Mouse (Mus musculus) kidney, embryonic 16.5 days (tissue): ENCODE measurements around the gene Clec2g. TPM values are rescaled to one million over a fixed set of nuclear protein-coding genes. Genes with fewer than 3 reads are reported as not detected.
"Not testable (repeated sequence)": the region's sequence is repeated elsewhere in the genome, so short reads cannot be mapped to it uniquely, and the experiment has no call there.

ENCODE experiments used
- ATAC-seq: fragments of 200-750 bp; cut with Nextera tagmentation; 2 replicates; pipeline ENCODE4 v1.8.0; 2017; ENCODE audit warnings: moderate TSS enrichment; ENCODE audit not compliant: low FRiP score, low TSS enrichment
- H3K27ac ChIP-seq: fragments of 300-500 bp; sonication (generic); 2 replicates; pipeline ENCODE4 v1.5.1; 2014; ENCODE audit warnings: low read length
- H3K27me3 ChIP-seq: fragments of 300-500 bp; sonication (generic); 2 replicates; pipeline ENCODE4 v1.6.1; 2014; ENCODE audit warnings: low read length, control low read depth, mixed read lengths; ENCODE audit not compliant: insufficient read depth
- H3K36me3 ChIP-seq: fragments of 300-500 bp; sonication (generic); 2 replicates; pipeline ENCODE4 v1.6.1; 2014; ENCODE audit warnings: low read length, control low read depth, mixed read lengths; ENCODE audit not compliant: insufficient read depth
- H3K4me1 ChIP-seq: fragments of 300-500 bp; sonication (generic); 2 replicates; pipeline ENCODE4 v1.6.1; 2014; ENCODE audit warnings: low read length, control low read depth, mixed read lengths; ENCODE audit not compliant: insufficient read depth
- H3K4me2 ChIP-seq: fragments of 300-500 bp; sonication (generic); replicated peaks from 2 replicates; pipeline ENCODE4 v1.6.1; 2014; ENCODE audit warnings: low read depth, low read length
- H3K4me3 ChIP-seq: fragments of 300-500 bp; sonication (generic); 2 replicates; pipeline ENCODE4 v1.5.1; 2014; ENCODE audit warnings: mild to moderate bottlenecking, low read length
- H3K9ac ChIP-seq: fragments of 300-500 bp; sonication (generic); replicated peaks from 2 replicates; pipeline ENCODE4 v1.6.1; 2014; ENCODE audit warnings: low read length
- H3K9me3 ChIP-seq: fragments of 300-500 bp; sonication (generic); 2 replicates; pipeline ENCODE4 v1.6.1; 2016; ENCODE audit warnings: low read length, control low read depth
- WGBS: fragments of 180-500 bp; shearing (Covaris S2); extraction: QIAGEN DNeasy Blood & Tissue Kit; methylation state at CpG from one replicate; pipeline ENCODE4 v1.1.7; 2014; 5-methylcytosine and 5-hydroxymethylcytosine counted together
- polyA plus RNA-seq: library from polyadenylated mRNA; unstranded; fragments of >200 nt; fragmentation: Nextera tagmentation; extraction: Ambion mirVana; gene quantifications from 2 replicates; pipeline ENCODE4 v1.2.1, GENCODE M21; 2015

Clec2g gene
- polyA plus RNA-seq, 1 experiment from 2014 or later: not detected

DNA sequence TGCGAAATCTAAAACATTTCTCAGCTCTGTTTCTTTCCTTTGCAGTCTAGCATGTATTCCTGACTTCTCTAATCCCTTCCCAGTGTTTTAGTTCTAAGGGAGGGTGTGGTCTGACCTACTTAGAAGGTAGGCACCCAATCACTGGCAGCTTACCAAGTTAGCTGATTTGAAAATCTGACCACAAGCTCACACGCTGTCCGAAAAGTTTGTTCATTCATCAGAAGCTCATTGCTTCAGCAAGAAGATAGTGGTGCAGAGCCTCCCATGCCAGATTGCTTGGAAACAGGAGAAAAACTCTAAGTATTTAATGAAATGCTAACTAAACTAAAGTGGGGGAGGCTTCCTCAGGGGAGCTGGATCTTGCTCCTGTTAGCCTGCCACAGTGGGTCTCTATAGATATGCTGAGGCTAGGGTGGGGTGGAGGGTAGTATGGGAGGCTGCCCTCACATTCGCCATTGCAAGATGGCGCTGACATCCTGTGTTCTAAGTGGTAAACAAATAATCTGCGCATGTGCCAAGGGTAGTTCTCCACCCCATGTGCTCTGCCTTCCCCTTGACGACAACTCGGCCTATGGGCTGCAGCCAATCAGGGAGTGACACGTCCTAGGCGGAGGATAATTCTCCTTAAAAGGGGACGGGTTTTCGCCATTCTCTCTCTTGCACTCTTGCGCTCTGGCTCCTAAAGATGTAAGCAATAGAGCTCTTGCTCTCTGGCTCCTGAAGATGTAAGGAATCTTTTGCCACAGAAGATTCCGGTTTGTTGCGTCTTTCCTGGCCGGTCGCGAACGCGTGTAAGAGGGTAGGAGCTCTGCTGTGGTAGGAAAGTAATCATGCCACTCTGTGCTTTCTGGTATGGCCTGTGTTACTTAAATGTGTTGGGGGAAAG is 36.6 kb downstream of the Clec2g start:
- H3K9me3 ChIP-seq, H3K9ac ChIP-seq, H3K27ac ChIP-seq, H3K36me3 ChIP-seq, H3K4me3 ChIP-seq, ATAC-seq, H3K4me2 ChIP-seq, H3K4me1 ChIP-seq, H3K27me3 ChIP-seq: not testable (repeated sequence)
- WGBS: 95% methylated on average over 20 of the region's 20 CpGs

DNA sequence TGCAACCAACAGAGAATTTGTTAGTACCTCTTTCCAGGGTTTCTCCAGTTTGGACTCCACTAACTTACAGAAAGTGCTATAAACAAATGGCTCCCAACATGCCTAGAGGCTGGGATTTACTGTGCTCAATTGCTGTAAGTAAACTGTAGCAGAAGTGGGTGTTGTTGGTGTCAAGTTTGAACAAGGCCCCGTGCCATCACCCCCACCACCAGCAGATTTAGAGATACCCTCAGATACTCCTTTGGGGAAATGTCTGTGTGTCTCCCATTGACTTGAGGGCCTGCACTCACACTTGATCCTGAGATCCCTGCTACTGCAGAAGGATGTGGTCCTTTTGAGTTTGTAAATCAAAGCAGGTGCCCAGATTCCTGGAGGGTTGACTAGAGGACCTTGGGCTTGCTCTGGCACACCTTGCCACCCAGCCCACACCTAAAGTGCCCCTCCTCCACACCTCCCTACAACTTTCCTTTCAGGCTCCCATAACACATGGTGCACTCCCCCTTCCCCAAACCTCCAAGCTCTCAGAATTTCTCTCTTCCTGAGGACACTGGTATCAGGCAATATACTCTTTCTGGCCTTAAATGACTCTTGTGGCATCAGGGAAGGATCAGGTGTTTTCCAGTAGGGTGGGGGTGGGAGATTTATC is 37.3 kb downstream of the Clec2g start:
- H3K27ac ChIP-seq: no peak overlapping the region
- WGBS: 75% methylated on average over 1 of the region's 1 CpGs
- no peaks in the 10 kb centered on the region for H3K36me3 ChIP-seq
- no peak for ATAC-seq
- H3K9ac ChIP-seq: no peak overlapping the region
- H3K4me1 ChIP-seq: no peaks in the 10 kb centered on the region
- H3K27me3 ChIP-seq: no peaks in the 10 kb centered on the region
- no peak overlapping the region for H3K4me3 ChIP-seq
- no peaks in the 10 kb centered on the region for H3K9me3 ChIP-seq
- no peak overlapping the region for H3K4me2 ChIP-seq

DNA sequence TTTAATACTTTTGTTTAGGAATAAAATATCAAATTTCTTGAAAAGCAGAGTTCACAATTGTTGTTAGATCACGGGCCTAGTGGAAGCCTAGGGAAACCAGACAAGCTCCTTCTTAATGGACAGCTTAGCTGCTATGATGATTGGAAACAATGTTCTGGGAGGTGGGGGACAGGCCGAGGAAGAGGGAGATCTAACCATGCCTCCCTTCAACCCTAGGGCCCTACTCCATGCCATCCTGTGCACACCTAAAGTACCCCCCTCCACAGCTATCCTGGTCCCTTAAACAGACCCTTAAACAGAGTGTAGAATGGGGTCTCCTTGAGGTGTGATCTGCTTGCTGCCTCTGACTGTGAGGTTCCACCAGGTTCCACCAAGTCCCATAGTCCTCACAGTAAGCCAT is 38.0 kb downstream of the Clec2g start:
- Histone ChIP-seq H3K27me3 (no peaks in the 10 kb centered on the region), H3K9ac (no peak overlapping the region), H3K27ac (no peak overlapping the region), H3K4me3 (no peak overlapping the region), H3K4me2 (no peak overlapping the region), H3K36me3 (no peaks in the 10 kb centered on the region), H3K4me1 (no peaks in the 10 kb centered on the region), H3K9me3 (no peaks in the 10 kb centered on the region)
- 88% methylated on average over 2 of the region's 2 CpGs for WGBS
- no peak for ATAC-seq

DNA sequence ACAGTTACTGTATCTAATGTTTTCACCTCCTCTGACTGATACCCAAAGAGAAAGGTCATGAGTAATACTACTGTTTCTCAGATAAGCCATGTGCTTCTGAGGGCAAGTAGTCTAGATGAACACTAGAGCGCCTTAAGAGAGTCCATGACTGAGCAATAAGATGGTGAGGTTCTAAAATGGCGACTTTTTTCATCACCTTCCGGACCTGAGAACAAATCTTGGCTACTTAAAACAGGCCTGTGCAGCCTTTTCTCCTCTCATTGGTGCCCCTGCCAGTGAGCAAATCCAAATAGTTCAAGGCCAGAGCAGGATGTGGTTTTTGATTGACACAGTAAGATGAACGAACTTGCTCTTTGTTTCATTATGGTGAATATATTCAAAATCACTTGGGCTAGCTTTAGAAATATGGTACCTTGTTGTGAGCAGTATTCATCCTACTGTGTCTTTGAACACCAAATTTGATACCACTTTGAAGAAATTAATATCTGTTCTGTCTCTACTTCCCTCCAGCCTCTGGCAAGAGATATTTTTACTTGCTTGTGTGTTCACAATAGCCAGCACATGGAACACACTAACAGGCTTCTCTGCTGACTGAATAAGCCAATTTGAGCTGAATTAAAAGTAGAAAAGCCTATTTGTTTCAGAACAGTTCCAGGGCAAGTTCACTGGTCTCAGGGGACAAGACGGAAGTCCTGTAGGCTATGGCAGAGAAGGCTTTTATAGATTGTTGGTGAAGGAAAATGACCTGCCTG is 38.7 kb downstream of the Clec2g start:
- ATAC-seq: no peak
- H3K4me1 ChIP-seq: no peaks in the 10 kb centered on the region
- no peaks in the 10 kb centered on the region for H3K27me3 ChIP-seq
- H3K36me3 ChIP-seq: no peaks in the 10 kb centered on the region
- no peaks in the 10 kb centered on the region for H3K9me3 ChIP-seq
- no peak overlapping the region for H3K9ac ChIP-seq
- no peak overlapping the region for H3K4me3 ChIP-seq
- no peak overlapping the region for H3K27ac ChIP-seq
- no peak overlapping the region for H3K4me2 ChIP-seq
- WGBS: 89% methylated on average over 5 of the region's 5 CpGs

DNA sequence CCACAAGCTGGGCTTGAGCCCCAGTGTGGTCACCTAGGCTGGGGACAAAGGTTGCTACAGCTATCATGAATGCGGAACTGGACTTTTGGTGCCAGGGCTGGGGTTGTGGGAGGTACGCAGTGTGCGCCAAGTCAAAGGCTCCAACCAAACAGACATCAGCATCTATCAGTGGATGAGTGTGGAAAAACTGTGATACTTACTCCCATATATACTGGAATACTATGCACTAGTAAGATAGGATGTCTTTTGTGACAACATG is 39.2 kb downstream of the Clec2g start:
- Histone ChIP-seq H3K27me3 (no peaks in the 10 kb centered on the region), H3K9ac (no peak overlapping the region), H3K4me3 (no peak overlapping the region), H3K4me2 (no peak overlapping the region), H3K4me1 (no peaks in the 10 kb centered on the region), H3K27ac (no peak overlapping the region), H3K9me3 (no peaks in the 10 kb centered on the region), H3K36me3 (no peaks in the 10 kb centered on the region)
- no peak for ATAC-seq
- WGBS: 100% methylated on average over 3 of the region's 3 CpGs

DNA sequence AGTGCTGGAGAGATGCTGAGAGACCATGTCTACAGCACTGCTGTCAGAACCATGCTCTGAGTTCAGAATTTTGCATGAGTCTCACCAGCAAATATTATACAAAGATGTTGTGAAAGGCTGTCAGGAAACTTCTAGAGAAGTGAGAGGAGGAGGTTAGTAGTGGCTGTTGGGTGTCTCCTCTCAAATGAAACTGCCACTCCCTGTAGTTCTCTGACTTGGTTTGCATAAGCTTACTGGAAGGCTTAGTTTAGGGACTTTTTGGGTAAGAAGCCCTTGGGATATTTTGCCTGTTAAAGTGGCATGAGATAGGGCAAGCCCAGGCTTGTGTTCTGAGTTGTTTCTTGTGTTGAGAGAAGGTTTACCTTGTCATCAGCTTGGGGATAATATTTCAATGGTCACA is 40.7 kb downstream of the Clec2g start:
- ATAC-seq: not testable (repeated sequence)

DNA sequence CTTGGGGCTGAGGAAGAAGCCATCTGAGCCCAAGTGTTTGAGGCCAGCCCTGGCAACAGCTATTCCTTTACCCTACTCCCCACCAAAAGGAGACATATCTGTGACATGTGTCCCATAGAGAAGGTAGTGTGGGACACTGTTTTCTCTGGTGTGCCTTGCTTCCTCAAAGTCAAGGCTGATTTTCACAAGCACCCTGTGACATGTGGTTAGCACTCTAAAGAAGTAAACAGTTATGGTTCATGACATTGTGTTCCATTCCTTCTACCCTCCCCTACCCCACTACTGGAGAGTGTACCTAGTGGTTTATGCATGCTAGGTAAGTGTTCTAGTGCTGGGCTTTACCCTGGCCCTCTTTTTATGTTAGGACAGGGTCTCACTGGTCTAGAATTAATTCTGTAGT is 42.0 kb downstream of the Clec2g start:
- no peaks in the 10 kb centered on the region for H3K4me1 ChIP-seq
- H3K27me3 ChIP-seq: no peaks in the 10 kb centered on the region
- no peak overlapping the region for H3K4me3 ChIP-seq
- ATAC-seq: no peak
- no peaks in the 10 kb centered on the region for H3K36me3 ChIP-seq
- H3K9ac ChIP-seq: no peak overlapping the region
- H3K4me2 ChIP-seq: no peak overlapping the region
- no peaks in the 10 kb centered on the region for H3K9me3 ChIP-seq
- no peak overlapping the region for H3K27ac ChIP-seq

More for the DNA sequence above, 40.7 kb downstream of the Clec2g start:
- H3K4me1 ChIP-seq, H3K27me3 ChIP-seq, H3K9me3 ChIP-seq, H3K4me3 ChIP-seq, H3K27ac ChIP-seq, H3K4me2 ChIP-seq, H3K9ac ChIP-seq, H3K36me3 ChIP-seq: not testable (repeated sequence)

DNA sequence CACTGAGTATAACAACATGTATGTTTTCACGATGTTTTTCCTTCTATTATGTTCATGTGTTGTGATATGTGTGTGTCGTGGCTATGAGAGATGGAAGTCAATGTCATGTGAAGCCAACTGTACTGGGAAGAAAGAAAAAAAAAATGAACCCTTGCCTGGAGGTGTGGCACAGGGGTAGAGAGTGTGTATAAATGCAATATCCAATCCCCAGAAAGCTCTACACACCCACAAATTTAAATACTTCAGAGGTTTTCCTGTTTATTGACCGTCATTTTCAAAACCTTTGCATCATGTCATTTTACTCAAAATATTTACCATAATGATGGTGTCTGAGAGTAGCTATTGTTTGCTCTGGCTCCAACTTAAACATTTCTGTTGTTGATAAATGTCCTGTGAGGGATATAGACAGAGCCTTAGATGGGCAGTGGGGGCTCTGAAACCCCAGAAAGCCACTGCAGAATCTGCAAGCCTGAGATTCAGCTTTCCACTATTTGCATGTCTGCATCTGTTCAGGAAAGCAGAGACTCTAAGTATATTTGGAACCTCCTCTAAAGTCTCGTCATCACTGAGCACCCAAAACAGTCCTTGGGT is 47.9 kb downstream of the Clec2g start:
- H3K27me3 ChIP-seq, H3K9ac ChIP-seq, H3K27ac ChIP-seq, H3K4me1 ChIP-seq, H3K4me3 ChIP-seq, H3K36me3 ChIP-seq, ATAC-seq, H3K4me2 ChIP-seq, H3K9me3 ChIP-seq: not testable (repeated sequence)
- WGBS: 88% methylated on average over 4 of the region's 4 CpGs

DNA sequence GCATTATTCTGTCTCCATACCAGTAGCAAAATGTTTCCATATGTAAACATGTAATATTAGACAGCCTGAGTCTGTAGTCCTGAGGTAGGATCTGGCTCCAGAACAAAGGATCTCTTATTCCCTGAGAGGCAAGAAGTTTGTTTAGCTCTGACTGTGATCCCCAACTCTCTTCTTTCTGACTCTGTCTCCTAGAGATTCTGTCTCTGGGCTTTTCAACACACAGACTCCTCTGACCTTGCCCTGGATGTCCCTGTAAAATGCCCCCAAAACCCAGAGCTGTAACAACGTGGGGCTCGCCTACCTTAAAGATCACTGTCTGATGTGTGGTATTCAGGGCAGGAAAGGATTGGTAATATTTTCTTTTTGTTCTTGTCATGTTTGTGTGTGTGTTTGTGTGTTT is 58.2 kb downstream of the Clec2g start:
- Histone ChIP-seq H3K4me1 (peaks cover 11% of the 10 kb centered on the region), H3K9me3 (no peaks in the 10 kb centered on the region), H3K27ac (peak overlapping the region; percentile 31), H3K27me3 (no peaks in the 10 kb centered on the region), H3K9ac (no peak overlapping the region), H3K4me2 (no peak overlapping the region), H3K4me3 (no peak overlapping the region), H3K36me3 (no peaks in the 10 kb centered on the region)
- WGBS: 37% methylated on average over 2 of the region's 2 CpGs
- ATAC-seq: no peak
